Mouse (Mus musculus): ENCODE data around the gene Neu1. TPM values are rescaled to one million over a fixed set of nuclear protein-coding genes. Genes with fewer than 3 reads are reported as not detected.
A peak's percentile ranks its signal among the peaks of the same experiment; 100 is the strongest.

Gene Neu1
- polyA plus RNA-seq, 2 experiments from 2014 or later = 32.5 to 40.6 TPM

DNA sequence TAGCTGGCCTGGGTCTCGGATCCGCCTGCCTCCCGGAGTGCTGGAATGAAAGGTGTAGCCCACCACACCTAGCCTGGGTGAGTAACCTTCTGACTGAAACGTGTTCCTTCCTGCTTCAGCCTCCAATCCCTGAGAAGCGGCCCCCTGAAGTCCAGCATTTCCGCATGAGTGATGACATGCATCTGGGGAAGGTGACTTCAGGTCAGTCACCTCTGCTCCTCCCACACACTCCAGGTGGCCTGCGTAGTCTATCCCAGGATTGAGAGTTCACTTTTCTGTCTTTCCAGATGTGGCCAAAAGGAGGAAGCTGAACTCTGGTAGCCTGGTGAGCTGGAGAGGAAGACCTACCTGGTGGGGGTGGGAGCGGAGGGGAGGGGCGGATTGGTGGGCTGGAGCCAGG, 28.2 kb upstream of the Neu1 start:
- no peak for ATAC-seq

DNA sequence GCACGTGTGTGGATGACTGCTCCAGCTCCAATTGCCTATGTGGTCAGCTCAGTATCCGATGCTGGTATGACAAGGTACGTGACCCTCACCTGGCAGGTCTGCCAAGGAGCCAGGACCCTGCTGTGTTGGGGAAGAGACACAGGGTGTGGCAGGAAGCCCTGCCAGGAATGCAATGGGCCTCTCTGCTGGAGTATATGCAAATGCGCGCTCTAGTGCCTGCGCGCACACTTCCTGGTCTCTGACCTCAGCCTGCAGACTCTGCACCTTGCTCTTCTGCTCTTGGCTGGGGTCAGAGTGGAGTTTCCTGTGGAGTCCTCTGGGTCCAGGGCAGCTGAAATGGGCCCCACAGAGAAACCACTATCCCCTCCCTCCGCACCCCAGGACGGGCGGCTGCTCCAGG, 20.1 kb upstream of the Neu1 start:
- no peak for ATAC-seq

DNA sequence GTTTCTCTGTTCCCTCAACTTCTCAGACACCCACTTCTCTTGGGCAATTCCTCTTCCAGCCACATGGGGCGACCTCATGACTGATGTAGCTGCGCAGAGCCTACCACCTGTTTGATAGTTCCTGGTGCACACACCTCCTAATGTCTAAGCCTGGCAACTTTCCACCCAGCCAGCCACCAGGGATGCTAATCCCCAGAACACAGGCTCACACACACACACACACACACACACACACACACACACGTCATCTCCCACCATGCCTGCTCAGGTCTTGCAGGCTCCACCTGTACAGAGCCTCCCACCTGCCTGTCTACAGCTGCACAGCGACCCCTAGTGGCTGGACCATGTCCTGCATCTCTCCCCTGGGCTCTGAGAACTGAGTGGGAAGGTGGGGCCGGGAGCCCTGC, 19.1 kb upstream of the Neu1 start:
- peak; percentile 89 for ATAC-seq

DNA sequence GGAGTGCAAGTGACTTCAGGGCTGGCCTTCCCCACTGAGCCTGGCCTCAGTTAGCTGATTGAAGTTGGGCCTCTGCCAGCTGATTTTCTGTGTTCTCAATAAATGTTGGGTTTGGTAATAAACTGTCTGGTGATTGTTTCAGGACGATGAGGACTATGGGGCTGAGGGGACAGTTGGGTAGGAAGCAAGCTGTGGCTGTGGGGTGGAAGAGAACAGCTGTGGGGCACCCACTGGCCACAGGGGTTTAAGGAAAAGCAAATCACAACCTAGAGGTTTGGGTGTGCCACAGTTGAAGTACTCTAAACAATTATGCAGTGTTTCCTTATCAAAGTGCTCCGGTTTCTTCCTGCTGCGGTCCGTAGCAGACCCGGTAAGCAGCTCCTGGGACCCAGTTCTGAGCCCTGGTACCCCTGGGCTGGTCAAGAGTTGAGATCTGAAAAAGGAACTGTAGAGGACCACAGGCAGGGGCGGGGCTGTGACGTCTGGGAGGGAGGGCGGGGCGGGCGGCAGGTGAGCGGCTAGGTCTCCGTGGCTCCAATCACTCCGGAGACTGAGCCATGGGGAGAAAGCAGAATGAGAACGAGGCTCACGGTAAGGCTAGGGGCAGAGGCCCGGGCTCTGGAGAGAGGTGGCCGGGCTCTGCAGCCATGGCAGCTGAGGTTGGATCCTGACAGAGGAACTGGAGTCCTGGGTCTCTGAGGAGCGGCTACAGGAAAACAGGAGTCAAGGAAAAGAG, 17.0 kb upstream of the Neu1 start, which contains the start of gene Slc44a4:
Gene Slc44a4 (plus strand): TSS at position 537 of the 736 bp plus-strand sequence.
- ATAC-seq = no peak

DNA sequence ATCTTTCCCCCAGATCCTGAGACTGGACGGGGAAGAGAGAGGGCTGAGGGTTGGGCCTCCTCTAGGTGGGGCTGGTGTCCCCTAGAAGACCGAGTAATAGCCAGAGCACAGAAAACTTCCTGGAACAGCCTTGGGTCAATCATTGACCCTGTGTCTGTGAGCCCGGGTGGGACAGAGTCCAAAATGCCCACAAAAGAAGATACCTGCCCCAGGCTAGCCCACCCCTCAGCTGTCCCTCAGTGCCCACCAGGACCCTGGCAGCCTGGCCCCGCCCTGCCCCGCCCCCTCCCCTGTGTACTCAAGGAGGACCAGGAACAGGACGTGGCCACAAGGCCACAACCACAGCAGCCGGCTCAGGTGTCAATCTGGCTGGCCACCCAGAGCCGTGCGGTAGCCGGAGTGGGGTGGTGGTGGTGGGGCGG, 15.6 kb upstream of the Neu1 start:
- ATAC-seq = no peak

DNA sequence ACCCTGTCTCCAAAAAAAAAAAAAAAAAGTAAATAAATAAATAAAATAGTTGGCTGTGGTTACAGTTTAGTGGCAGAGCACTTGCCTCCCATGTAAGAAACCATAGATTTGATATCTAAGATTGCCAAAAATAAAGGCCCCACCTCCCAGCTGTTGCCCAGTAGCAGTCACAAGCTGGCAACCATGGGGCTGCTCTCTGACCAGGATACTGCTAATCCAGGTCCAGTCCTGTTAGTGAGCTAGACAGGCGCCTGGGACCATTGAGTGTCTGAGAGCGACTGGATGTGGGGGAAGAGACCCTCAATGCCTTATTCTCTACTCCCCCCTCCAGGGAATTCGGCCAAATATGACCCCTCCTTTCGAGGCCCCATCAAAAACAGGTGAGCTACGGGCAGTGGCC, 14.7 kb upstream of the Neu1 start:
- no peak for ATAC-seq

DNA sequence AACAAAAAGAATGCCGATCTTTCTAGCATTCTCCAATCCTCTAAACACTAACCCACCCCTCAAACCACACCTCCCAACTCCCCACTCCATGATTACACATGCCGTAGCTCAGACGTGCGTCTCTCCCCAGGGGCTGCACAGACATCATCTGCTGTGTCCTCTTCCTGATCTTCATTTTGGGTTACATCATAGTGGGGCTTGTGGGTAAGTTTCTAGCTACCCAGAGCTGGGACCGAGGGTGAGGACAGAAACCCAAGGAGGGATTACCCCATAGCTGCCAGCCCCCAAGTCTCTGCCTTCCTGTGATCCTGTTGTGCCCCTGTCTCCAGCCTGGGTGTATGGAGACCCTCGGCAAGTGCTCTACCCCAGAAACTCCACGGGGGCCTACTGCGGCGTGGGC, 13.9 kb upstream of the Neu1 start:
- no peak for ATAC-seq

DNA sequence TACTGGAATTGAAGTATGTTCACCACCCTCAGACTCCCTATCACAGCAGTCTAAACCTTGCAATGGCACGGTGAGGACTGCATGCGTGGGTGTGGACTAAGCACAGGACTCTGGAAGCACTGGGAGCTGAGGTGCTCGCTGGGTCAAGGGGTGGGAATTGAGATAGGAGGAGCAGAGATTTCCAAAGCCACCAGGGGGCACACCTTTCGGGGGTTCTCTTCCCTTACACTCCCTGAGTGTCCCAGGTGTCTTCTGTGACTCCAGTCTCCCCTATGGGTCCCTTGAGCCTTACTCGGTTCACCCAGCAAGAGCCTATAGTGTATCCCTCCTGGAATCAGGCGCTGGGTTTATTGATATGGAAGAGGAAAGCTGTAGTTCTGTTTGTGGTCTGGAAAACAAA, 8.1 kb upstream of the Neu1 start:
- ATAC-seq = no peak

DNA sequence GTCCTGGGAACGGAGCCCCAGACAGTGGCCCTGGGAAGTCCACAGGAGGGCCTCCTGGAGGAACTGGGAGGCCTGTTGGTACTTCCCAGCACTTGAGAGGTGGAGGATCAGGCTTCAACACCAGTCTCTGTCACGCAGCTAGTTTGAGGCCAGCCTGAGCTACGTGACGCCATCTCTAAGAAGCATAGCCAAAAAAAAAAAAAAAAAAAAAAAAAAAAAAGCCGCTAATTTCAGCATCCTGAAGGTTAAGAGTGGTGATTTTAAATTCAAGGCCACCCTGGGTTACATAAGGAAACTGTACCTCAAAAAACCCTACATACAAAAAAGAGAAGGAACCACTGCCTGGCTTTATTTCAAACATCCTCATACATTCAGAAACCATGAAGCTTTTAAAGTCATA, 6.8 kb upstream of the Neu1 start:
- no peak for ATAC-seq

DNA sequence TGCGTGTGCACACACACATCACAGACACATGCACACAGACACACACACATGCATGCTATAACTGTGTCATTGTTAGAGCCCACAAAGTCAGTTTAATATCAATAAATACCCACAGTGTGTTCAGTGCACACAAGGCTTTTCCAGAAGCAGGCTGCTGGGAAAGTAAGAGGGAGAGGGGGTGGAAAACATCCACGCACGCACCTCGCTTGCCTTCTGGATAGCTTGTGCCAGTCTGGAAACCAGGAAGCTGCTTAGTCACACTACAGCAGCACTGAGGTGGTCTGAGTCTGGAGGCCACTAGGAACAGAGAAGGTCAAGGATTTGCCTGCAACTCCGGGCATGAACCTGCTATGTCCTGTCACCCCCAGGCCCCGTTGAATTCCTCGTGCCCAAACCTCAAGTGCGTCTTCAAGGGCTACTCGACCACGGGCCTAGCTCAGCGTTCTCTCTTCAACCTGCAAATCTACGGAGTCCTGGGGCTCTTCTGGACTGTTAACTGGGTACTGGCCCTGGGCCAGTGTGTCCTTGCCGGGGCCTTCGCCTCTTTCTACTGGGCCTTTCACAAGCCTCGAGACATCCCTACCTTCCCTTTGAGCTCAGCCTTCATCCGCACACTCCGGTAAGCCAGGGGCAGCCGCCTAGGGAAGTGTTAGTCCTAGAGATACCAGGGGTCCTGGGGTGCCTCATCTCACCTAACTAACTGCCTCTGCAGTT, 3.6 kb upstream of the Neu1 start:
- no peak for ATAC-seq

DNA sequence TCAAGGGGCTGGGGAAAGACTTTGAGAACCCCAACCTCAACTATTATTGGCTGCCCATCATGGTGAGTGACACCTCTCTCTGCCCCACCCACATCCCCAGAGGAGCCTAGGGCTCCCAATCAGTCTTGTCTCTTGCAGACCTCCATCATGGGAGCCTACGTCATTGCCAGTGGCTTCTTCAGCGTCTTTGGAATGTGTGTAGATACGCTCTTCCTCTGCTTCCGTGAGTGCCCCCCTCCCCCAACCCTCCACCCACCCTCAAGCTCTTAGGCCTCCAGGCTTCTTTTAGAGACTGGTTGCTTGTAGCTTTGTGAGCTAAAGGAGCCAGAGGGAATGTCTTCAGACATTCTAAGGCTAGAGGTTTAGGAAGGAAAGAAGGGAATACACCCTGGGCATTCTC, 2.2 kb upstream of the Neu1 start:
- no peak for ATAC-seq

DNA sequence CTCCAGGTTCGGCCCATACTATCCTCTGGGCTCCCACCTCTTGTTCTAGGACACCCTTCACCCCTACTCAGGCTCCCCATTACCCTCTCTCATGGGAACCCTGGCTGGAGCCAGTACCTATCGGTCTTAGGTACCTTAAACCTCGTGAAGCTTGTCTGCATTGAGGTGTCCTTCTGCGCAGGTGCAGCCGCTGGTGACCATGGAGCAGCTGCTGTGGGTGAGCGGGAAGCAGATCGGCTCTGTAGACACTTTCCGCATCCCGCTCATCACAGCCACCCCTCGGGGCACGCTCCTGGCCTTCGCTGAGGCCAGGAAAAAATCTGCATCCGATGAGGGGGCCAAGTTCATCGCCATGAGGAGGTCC, 664 bp downstream of the Neu1 start:
- peak; percentile 22 for ATAC-seq

DNA sequence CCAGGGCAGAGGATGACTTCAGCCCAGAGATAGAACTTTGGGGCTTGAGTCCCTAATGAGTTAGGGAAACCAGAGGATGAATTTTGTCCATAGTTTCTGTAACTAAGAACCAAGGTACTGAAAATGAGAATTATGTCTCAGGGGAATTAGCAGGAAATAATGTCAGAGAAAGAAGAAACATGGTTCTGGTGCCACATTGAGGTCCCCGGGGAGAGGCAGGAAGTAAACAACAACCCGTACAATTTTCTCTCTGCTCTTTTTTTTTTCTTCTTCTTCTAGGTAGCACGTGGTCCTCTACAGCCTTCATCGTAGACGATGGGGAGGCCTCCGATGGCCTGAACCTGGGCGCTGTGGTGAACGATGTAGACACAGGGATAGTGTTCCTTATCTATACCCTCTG, 1.2 kb downstream of the Neu1 start:
- peak; percentile 29 for ATAC-seq

DNA sequence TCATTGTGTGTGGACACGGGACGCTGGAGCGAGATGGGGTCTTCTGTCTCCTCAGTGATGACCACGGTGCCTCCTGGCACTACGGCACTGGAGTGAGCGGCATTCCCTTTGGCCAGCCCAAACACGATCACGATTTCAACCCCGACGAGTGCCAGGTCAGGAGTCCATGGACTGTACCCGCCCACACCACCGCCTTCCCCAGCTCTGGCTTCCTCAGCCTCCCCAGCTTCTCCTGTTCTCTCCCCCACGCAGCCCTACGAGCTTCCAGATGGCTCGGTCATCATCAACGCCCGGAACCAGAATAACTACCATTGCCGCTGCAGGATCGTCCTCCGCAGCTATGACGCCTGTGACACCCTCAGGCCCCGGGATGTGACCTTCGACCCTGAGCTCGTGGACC, 3.0 kb downstream of the Neu1 start:
- ATAC-seq = no peak

DNA sequence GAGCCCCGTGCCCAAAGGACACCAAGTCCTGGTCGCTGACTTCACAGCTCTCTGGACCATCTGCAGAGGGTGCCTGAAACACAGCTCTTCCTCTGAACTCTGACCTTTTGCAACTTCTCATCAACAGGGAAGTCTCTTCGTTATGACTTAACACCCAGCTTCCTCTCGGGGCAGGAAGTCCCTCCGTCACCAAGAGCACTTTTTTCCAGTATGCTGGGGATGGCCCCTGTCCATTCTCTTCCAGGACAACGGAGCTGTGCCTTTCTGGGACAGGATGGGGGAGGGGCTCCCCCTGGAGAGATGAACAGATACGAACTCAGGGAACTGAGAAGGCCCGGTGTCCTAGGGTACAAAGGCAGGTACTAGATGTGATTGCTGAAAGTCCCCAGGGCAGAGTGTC, 3.8 kb downstream of the Neu1 start:
- no peak for ATAC-seq

DNA sequence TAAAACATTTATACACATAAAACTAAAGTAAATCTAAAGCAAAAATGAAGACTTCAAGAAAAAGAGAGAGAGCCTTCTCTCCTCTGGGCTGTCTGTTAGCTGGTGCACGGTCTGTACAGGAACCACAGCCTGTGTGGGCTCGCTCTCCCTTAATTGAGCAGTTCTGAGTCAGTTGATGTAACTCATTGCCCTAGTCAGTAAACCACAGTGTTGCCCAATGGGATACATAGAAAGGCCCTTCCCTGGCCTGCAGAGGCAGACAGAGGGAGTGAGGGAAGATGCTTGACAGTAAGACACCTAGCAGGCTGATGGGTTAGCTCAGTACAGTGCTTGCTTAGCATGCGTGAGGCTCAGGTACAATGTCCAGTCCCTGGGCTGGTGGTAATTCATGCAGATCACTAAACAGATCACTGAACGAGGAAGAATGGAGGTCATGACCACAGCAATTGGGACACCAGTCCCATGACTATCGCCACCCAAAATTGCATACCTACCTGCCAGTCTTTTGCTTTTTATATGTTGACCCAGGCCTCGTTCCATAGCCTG, 7.0 kb downstream of the Neu1 start:
- ATAC-seq = no peak

DNA sequence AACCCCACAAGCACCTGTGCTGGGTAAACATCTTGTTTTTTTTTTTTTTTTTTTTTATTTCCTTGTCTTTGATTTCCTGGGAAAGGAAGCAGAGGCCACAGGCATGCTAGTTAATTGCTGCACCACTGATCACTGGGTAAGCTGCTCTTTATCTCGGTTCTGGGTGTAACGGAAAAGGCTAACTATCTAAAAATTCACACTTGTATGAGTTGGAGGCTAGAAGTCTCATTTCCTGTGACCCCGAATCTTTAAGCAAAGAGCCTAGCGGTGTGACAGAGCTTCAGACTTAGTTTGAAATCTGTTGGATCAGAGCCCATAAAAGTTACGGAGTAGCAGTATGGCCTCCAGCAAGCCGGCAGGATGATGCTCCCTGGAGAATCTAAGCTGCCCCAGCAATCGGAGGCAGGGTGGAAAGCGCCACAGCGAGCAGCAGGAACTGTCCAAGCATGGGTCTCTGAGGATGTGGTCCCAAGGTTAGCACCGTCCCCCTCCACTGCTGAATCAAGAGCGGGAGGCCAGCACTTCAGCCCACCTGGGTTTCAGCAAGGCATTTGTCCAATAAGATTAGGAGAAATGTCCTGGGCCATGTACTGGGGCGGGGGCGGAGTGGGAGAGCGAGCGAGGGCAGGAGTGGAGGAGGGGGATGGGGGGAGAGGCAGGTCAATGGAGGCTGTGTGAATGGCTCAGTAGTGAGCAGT, 10.4 kb downstream of the Neu1 start:
- no peak for ATAC-seq

DNA sequence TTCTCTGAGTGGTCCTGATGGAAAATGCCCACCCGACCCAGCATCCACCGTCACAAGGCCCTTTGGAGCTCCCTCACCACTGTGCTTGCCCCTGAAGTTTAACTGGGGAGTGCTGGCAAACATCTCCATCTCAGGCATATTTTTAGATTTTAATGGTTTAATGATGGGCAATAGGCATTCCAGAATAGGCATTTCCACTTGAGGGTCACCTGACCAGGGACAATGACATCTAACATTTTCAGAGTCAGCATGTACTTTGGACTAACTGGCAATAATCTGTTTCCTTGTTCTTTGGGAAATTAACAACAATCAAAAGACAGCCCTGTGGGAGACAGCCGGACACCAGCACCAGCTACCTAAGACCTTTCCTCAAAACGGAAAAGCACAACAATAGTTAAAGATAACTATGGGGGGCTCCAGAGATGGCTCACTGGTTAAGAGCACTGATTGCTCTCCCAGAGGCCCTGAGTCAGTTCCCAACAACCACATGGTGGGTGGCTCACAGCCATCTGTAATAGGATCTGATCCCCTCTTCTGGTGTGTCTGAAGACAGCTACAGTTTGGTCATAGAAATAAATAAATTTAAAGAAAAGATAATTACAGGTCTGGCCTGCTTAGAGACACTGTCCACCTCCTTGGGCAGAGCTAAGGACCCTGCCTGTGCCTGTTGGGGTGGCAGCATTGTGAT, 12.2 kb downstream of the Neu1 start:
- ATAC-seq = no peak

DNA sequence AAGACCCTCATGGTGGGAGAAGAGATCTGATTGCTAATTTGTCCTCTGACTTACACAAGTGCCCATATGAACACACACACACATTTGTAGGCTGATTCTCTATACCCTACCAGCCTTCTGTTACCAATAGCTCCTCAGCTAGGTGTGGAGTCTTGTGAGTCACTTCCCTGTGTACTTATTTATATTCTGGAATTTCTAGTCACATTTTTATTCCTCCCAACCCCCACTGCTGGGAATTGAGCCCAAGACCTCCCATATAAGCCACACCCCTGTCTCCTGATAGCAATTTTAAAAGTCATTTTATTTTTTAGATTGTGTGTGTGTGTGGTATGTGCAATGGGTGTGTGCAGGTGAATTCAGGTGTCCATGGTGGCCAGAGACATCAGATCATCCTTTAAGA, 13.3 kb downstream of the Neu1 start:
- no peak for ATAC-seq

DNA sequence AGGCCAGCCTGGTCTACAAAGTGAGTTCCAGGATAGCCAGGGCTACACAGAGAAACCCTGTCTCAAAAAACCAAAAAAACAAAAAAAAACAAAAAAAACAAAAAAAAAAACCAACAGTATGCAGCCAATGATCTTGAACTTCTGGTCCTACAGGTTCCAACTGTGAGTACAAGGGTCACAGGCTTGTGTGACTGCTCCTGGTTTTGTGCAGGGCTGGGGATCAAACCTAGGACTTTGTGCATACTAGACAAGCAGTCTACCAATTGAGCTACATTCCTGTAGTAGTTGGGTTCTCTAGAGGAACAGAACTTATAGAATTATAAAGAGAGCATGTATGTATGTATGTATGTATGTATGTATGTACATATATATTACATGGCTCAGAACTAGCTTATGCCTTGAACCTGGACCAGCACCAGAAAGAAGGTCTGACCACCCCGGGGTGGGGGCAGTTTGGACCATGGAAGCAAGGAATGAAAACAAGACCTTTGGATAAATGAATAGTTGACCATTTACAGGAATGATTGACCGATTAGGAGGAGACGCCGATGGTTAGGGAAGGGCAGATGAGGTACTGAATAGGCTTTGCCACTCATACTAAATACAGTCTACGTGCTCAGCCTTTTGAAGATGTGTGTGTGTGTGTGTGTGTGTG, 15.6 kb downstream of the Neu1 start:
- ATAC-seq = no peak

DNA sequence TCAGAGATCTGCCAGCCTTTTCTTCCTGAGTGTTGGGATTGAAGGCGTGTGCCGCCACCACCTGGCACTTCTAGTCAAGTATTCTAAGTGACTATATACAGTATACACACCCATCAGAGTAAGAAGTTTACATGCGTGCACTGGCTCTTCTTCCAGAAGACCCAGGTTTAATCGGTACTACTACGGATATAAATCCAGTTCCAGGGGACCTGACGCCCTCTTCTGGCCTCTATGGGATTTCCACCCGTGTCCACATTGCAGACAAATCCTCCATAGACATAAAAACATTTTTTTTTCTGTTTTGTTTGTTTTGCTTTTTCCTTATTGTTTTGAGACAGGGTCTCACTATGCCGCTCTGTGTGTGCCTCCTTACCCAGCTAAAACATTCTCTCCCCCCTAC, 16.6 kb downstream of the Neu1 start:
- no peak for ATAC-seq

Data from CD4-positive, CD25-positive, alpha-beta regulatory T cell, adult 4 months (primary cell).